Mouse (Mus musculus) right cerebral cortex, adult 18-20 months (tissue): ENCODE measurements around the gene Dolk.
A peak's percentile ranks its signal among the peaks of the same experiment; 100 is the strongest.

Source experiments
- DNase-seq: peaks from one replicate; pipeline ENCODE4 v3.0.0; 2022; ENCODE audit warnings: mixed read lengths

Gene Dolk

DNA sequence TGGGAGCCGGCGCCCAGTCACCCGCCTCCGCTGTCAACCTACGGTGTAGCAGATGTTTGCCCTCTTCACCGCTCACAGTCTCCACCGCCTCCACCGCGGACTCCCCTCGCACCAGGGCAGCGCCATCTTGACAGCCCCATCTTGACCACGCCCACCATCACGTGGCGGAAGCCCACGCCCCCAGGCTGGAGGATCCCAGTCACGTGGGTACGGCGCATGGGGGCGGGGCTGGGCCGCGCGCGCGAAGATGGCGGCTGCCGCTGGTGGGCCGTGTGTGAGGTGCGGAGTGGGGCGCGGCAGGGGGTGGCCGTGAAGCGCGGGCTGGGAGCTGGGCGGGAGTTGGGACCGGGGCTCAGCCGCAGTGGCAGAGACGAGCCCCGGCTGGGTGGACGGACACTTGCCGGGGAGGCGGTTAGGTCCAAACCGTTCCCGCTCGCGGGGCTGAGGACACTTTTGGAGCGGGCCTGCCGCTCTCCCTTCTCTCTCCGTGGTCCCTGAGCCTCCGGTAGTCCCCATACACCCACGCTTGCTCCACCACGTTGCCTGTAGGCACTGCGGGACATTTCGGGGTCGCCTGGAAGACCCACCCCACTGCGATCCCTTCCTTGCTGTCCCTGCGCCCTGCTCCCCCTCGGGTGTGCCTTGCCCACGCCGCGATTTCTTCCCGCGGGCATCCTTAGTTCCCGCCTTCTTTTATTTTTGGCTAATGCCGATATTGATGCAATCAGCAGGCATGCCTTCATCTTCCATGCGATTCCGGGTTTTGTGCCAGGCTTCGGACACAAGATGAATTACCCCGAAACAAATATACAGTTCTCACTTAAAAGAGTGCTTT, at the start of gene Dolk, which contains the start of gene Nup188:
TSS of gene Dolk (minus strand) at position 143 of the 835 bp plus-strand sequence.
TSS of gene Nup188 (plus strand) at position 206 of the 835 bp plus-strand sequence.
- peak; percentile 95 for DNase-seq

DNA sequence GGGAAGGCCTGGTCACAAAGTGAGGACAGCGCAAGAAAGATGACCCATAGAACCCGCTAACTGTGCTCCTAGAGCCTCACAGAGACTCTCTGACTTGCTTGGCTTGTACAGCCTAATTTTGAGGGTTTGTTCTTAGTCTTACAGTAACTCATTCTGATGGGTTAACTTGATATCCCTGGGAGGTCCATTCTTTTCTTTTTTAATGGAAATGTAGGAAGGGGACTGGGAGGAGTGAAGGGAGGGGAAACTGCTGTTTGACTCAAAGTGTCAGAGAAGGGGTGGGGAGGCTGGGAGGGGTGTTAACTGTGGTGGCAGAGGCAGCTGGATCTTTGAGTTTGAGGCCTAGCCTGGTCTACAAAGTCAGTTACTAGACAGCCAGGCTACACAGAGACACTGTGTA, 49.2 kb upstream of the Dolk start:
- no peak for DNase-seq

DNA sequence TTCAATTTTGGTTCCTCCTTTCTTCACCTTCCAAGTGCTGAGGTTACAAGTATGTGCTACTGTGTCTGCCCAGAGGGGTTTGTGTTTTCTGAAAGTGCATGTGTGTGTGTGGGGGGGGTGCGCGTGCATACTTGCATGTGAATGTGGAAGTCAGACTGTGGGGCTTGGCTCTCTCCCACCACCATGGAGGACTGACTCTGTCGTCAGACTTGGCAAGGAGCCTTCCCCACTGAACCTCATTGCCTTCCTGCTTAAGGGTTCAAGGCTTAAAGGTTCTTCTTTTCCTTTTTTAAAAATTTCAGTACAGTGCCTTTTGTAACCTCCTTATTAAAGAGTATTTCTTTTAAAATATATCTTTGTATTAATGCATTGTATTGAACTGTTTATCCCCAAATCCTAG, 42.7 kb upstream of the Dolk start:
- DNase-seq = no peak

DNA sequence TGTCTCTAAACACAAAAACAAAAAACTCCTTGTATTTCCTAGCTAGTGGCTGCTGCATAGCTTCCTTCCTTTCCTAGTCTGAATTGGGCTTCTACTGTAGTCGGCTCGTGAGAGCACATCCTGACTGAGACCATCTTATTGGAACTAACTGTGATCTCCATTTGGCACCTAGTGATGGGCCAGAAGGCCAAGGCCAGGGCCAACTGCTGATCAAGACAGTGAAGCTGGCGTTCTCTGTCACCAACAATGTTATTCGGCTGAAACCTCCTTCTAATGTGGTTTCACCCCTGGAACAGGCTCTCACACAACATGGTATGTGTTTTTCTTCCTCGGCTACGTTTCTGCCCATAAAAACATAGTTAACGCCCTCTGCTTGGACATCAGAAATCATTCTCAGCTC, 41.1 kb upstream of the Dolk start:
- no peak for DNase-seq

DNA sequence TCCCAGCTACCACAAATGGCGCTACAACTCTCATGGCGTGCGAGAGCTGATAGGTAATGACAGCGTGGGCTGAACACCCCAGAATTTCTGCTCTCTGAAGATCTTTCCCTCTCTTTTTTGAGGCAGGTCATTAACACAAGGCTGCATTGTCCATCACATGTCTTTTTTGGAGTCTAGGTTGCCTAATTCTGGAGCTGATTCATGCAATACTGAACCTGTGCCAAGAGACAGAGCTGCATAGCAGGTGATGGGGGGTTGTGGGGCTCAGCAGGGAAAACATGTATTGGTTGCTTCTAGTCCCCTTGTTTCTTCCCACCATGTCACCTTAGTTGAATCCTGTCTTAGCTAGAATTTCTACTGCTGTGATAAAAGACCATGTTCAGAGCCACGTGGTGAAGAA, 39.2 kb upstream of the Dolk start:
- no peak for DNase-seq

DNA sequence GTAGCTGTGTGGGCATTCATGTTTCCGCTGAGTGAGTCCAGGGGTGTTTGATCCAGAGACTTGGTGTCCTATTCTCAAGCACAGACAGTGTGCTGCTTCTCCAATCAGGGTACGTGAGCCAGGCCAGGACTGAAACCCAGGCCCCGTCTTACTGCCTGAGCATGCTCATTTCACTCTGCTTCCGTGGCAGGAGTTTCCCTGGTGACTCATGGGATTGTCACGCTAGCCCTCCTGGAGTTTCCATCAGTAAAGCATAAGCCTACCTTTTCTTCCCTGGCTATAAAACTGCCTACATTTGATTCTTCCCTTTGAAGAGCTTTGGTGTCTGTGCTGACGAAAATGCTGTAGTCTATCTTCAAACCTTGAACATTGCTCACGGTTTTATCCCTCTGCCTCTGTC, 37.0 kb upstream of the Dolk start:
- DNase-seq = no peak

DNA sequence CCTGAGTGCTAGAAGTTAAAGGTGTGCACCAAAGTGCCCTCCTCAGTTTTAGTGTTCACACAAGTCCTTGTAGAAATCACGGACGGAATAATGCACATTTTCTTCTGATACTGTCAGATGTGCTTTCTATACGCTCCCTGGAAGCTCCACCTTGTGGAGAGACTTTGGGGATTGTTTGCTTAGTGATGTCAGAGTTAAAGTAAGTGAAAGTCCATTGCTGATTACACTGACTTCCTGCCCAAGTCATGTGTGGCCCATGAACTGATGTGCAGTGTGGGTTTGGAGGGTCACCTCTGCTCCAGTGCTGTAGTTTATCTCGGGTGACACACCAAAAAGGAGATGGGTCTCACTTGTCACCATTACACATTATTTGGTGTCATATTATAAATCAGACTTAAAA, 33.1 kb upstream of the Dolk start:
- no peak for DNase-seq

DNA sequence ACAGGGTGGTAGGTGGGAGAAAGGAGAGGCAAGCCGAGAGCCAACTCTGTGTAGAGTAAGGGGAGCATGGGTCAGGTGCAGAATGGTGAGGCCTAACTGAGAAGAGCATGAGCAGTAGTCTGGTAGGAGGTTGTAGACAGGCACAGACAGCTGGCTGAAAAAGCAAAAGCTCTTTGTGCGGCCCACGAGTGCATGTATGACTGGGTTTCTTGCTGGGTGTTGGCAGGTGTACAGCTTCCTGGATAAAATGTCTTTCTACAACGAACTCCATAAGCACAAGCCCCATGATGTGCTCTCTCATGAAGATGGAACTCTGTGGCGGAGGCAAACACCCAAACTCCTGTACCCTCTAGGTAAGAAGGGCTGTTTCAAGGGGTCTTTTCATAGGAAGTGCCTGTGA, 30.8 kb upstream of the Dolk start:
- peak; percentile 30 for DNase-seq

DNA sequence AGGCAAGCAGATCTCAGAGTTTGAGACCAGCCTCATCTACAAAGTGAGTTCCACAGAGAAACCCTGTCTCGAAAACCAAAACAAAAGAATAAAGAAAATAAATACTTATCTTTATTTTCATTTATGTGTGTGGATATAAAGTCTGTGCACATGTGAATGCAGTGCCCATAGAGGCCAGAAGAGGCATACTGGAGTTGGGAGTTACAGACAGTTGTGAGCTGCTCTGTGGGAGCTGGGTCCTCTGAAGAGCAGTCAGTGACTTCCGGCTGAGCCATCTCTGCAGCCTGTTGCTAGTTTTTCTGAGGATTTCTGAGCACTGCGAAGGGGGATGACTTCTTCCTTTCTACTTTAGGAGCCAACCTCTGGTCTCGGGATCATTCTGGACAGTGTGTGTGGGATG, 30.0 kb upstream of the Dolk start:
- no peak for DNase-seq

DNA sequence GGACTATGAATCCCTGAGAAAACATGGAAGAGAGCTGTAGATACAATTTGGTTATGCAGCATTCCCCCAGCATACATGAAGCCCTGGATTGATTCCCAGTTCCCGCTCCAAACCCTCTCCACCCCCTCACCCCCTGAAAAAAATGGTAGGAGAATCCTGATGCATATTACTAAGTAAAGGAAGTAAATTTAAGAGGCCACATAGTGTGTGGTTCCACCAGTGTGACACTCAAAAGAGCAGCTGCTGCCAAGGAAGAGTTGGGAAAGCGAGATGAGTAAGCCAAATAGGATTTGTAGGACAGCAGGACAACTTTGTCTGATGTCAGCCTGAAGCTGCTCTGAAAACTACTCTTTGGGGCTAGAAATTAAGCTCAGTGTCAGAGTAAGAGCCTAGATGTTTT, 25.3 kb upstream of the Dolk start:
- DNase-seq = peak; percentile 23

DNA sequence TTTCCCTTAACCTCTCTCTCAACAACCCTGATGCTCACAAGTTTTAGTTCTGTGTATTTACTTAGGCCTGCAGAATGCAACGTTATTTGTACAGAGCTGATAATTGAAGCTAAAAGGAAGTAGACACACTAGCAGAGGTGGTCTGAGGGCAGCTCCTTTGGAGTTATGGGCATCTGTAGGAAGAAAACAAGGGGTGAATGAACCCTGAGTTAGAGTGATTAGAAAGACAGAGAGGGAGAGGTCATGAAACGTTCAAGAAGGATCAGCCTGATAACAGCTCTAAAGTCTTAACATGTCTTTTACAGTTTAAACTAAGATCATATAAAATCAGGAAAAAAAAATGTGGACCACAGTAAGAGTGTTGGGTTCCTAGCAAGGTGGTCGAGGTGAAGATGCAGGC, 23.2 kb upstream of the Dolk start:
- no peak for DNase-seq

DNA sequence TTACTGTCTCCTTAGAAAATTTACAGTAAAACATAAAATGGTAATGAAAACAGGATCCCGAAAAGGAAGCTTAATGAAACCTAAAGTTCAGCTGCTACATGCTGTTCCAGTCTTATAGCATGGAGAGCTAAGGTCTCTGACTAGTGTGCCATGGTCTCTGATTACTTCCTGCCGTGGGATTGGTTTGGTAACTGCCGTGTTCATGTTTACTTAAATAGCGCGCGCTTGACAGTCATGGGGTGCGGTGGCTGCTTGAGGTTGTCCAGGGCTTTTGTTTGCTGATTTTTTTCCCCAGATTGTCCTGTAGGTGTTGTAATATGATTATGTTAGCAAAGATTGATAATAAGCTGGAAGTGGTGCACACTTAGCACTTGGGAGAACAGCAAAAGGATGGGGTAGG, 20.0 kb upstream of the Dolk start:
- DNase-seq = no peak

DNA sequence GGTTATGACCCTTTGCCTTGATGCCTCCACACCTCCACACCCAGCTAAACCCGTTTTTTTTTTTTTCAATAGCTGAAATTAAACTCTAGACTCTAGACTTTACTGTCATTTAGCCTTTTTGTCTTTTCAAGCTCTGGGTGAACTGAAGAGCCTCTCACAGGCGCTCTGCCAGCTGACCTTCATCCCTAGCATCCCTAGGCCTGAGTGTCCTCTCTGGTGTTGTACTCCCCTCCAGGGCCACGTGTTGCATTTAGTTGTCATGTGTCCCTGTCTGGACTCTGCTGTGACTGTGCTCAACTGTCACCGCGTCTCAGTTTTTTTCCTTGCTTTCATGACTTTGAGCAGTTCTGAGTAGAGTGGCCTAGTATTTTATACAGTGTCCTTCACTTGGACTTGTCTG, 13.8 kb upstream of the Dolk start:
- no peak for DNase-seq

DNA sequence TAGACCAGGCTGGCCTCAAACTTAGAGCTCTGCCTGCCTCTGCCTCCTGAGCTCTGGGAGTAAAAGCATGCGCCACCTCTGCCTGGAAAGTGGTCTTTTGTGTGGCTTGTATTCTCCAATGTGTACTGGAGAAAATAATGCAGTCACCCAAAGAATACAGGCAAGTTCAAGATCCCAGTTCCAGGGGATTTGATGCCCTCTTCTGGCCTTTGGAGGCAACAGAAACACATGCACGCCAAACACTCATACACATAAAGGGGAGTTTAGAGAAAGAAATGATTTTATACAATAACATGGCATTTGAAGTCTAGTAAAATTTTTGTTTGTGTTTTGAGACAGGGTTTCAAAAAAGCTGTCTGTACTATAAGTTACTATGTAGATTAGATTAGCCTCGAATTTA, 13.4 kb upstream of the Dolk start:
- no peak for DNase-seq

DNA sequence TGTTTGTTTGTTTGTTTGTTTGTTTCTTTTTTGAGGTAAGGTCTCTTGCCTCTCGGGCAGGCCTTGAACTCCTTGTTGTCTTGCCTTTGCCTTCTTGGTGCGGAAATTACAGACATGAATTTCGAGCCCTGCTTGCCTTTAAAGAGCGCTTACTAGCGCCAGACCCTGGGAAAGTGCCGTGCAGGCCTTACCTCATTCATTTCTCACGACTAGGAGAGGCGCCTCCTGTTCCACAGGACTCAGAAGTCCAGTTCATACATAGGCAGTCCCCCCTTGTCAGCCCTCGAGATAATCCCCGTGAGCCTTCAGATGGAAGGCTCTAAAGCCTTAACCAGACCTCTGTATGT, 866 bp upstream of the Dolk start:
- DNase-seq = no peak

DNA sequence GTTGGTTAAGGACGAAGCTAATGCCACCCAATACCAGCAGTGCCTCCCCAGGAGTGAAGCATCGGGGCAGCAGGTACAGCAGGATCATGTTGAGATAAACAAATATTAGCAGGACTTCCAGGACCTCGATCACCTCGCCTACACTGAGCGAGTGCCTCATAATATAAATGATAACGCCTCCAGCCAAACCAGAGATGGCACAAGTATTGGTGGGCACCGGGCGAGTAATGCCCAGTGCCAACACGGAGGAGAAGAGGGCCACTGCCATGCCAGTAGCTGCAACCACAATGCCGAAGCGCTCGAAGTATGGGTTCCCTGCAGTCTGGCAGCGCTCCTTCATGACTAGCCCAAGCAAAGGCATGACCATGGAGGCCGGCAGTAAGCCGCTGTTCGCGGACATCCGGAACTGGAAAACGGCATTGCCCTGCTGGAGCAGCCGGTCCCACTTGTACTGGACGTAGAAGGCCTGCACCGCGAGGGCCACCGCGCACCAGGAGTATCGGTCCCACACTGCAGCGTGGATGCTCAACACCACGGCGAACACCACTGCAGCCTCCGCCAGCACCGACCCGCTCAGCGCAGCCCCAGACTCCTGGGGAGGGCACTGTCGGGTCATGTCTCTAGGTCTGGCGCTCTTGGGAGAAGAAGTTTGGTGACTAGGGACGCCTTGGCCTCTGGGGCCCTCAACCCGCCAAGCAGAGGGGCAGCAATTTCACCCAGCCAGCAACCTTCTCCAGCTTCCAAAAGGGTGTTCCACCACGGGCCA, 535 bp downstream of the Dolk start:
- no peak for DNase-seq

DNA sequence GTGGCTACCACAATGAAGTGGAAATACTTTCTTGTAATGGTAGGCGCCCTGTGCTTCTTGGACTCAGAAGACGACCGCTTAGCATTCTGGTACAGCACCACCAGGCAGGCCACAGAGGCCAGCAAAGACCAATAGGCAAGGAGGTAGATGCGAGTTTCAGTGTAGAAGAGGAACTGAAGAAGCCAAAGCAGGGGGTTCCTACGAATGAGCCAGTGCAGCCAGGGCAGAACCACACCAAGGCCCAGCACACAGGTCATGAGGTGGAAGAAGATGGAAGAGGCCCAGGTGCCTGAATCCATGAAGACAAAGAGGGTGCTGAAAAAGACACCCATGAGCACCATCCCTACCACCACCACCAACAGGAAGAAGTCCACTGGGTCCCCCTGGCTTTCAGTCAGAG, 1.1 kb downstream of the Dolk start:
- no peak for DNase-seq

DNA sequence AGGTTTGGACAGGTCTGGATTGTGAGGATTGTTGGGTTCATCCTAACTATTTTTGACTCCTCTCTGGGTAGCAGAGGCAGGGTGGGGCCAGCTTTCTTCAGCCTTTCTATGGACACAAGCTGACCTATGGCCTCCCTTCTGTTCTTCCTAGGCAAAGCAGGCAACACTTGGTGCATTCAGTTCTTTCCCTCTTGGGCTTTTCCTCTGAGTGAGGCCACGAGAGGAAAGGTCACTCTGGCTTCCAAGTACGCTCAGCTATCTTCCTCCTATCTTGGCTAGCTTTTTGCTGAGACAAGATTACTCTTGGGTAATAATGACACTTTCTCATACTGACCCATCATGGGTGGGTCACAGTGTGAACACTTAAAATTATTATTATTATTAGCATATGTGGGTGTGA, 2.9 kb downstream of the Dolk start:
- no peak for DNase-seq

DNA sequence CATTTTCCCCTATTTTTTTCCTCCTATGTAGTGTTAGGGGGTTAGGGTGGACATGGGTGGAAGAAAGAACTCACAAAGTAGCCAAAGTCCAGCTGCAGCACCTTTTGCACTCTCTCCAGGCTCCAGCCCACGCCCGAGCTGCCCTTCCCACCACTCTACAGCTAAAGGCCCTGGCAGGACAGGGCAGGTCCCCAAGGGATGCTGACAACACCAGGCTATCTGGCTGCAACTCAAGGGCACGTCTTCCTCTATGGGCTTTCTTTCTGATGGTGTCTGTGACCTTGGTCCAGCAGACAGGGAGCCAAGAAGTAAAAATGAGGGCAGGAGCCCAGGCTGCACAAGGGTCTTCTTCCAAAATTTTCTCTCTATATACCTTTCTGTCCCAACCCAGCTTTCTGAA, 4.5 kb downstream of the Dolk start:
- no peak for DNase-seq

DNA sequence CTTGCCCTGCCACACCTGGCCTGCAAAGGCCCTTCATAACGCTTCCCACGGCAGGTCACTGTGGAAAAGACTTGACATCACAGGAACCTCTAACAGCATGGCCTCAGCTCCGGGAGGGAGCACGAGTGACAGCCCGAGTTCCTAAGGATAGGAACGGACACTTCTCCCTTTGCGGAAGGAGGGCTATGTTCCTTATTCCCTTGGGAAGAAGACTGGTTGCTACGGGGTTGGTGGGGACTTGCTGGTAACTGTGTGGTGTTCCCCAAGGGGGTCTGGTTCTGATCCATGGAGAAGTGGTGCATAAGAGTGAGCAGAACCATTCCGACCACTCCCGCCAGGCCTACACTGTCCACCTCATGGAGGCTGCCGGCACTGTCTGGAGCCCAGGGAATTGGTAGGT, 5.4 kb downstream of the Dolk start, which contains the start of gene Gm28038:
TSS of gene Gm28038 (plus strand) at position 301 of the 400 bp plus-strand sequence.
- no peak for DNase-seq

DNA sequence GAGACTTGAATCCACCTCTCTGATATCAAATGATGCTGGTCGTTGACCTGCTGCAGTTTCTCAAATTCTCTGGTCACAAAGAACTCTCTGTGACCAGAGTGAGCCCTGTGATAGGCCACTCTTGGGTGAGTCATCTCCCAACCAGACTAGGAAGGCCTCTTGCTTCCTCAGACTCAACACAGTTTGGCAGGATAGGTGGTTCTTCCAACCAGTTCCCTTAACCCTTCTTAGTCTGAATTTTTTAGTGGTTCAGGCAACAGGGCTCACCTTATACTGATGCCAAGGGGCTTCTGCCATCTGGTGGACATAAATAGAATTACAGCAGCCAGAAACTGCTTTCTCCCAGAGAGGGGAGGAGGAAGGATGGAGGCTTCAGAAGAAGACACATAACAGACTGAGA, 16.0 kb downstream of the Dolk start:
- peak; percentile 73 for DNase-seq

DNA sequence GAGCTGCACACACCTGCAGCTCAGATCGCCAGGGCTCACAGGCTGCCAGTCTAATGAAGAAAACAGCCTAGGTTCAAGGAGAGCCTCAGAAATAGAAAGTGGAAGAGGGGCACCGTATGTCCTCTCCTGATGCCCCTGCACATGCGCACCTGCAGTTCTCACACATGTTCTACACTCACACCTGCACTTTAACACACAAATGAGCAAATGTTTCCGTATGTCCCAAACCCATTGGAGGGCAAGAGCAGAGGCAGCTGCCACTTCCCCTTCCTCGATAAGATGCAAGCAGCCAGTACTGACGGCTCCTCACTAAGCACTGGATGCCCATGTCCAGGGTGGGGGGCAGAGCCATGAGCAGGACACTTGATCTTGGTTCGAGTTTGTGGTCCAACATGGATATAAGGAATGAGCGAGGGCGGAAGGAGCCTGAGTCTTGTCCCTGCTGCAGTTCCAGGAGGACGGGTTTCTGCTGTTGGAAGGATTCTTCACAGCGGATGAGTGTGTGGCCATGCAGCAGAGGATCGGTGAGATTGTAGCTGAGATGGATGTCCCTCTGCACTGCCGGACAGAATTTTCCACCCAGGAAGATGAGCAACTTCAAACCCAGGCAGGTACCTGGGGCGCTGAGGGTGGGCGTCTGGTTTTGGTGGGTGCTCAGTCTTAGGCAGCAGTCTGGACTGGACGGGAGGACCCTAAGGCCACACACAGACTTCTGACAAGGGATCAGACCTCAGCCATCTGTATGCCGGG, 16.7 kb downstream of the Dolk start:
- DNase-seq = no peak

DNA sequence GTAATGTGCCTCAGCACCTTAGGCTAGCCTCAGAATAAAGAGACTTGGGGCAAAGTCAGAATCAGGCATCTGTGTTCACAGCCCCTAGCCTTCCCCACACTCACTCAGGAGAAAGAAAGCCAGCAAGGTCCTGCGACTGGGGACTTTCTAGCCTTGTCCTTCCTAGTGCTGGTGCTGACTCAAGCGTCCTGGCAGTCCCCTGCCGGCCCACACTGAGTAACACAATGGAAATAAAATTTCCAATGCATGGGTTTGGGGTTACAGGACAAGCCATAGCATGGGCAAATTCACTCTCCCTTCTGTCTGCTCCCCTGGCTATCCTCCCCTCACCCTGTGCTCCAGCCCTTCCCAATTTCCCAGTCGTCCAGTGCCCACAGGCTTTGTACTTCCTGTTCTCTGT, 17.8 kb downstream of the Dolk start:
- DNase-seq = no peak

DNA sequence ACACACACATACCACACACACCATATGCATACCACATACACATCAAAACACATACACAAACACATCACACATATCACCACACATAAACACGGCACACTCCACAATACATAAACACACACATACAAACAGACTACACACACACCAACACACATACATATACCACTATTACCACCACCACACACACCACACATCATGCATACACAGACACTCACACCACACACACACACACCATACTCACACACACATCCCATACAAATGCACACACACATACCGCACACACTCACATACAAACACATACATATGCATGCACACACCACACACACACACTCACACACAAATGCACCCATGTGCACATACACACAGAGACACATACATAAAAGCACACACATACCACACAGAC, 18.7 kb downstream of the Dolk start:
- DNase-seq = no peak
